Mouse (Mus musculus): ENCODE measurements around the gene Khnyn. TPM values are rescaled to one million over a fixed set of nuclear protein-coding genes. Genes with fewer than 3 reads are reported as not detected.

The Khnyn gene
- polyA plus RNA-seq, 1 experiment from 2014 or later, result 6.1 TPM

- WGBS, result 92% methylated on average over 7 of the region's 7 CpGs
- Histone ChIP-seq H3K36me3 (ENCODE audit: control insufficient read depth, insufficient read depth, low read length) (peaks cover 42% of the 10 kb centered on the region), H3K4me1 (ENCODE audit: control insufficient read depth in 2 of 2, insufficient read depth in 2 of 2, low read length in 2 of 2) (peaks cover 6 to 11% of the 10 kb centered on the region in 2 experiments; a peak in 3 of 4 replicates), H3K9me3 (ENCODE audit: control insufficient read depth, low read length) (no peaks in the 10 kb centered on the region), H3K27me3 (ENCODE audit: control insufficient read depth, insufficient read depth, low read length) (no peaks in the 10 kb centered on the region), H3K27ac (replicated peaks in 1 of 2; ENCODE audit: control insufficient read depth in 1 of 2, insufficient read depth in 1 of 2, low read depth in 2 of 2, low read length in 2 of 2) (no peak overlapping the region), H3K4me3 (ENCODE audit: control insufficient read depth in 1 of 2, insufficient read depth in 1 of 2, low read depth in 1 of 2, low read length in 2 of 2) (no peak overlapping the region), H3K9ac (ENCODE audit: low read length) (0 out of 2 replicates have a peak overlapping the region, but pooled peaks have one; percentile 75), H3K4me2 (ENCODE audit: low read length) (peak overlapping the region; percentile 71)
- no peak for ATAC-seq (ENCODE audit: insufficient number of reproducible peaks, insufficient read depth, low FRiP score, low read depth)
These were observed 14.2 kb downstream of the Khnyn start for GRCm38 (mm10) chr14:55898947-55899346.

- peak within 1 kb of the TSS; percentile 71 for H3K4me2 ChIP-seq (ENCODE audit: low read length)
- ATAC-seq (ENCODE audit: insufficient number of reproducible peaks, insufficient read depth, low FRiP score, low read depth), result peak; percentile 87
- H3K4me1 ChIP-seq (ENCODE audit: control insufficient read depth in 2 of 2, insufficient read depth in 2 of 2, low read length in 2 of 2), result peaks cover 6 to 11% of the 10 kb centered on the region in 2 experiments; a peak in 3 of 4 replicates
- no peaks in the 10 kb centered on the region for H3K9me3 ChIP-seq (ENCODE audit: control insufficient read depth, low read length)
- peak within 1 kb of the TSS; percentile 45 to 48 for H3K4me3 ChIP-seq (ENCODE audit: control insufficient read depth in 1 of 2, insufficient read depth in 1 of 2, low read depth in 1 of 2, low read length in 2 of 2)
- H3K27ac ChIP-seq (replicated peaks in 1 of 2; ENCODE audit: control insufficient read depth in 1 of 2, insufficient read depth in 1 of 2, low read depth in 2 of 2, low read length in 2 of 2), result peak within 1 kb of the TSS; percentile 31 to 51
- H3K27me3 ChIP-seq (ENCODE audit: control insufficient read depth, insufficient read depth, low read length), result no peaks in the 10 kb centered on the region
- 2% methylated on average over 39 of the region's 39 CpGs for WGBS
- H3K9ac ChIP-seq (ENCODE audit: low read length), result peak within 1 kb of the TSS; percentile 75
- H3K36me3 ChIP-seq (ENCODE audit: control insufficient read depth, insufficient read depth, low read length), result peaks cover 33% of the 10 kb centered on the region
These were observed 15.1 kb downstream of the Khnyn start, which contains the start of gene Sdr39u1 for GRCm38 (mm10) chr14:55899701-55900413. Sdr39u1 (minus strand) TSS chr14:55900293.

DNA sequence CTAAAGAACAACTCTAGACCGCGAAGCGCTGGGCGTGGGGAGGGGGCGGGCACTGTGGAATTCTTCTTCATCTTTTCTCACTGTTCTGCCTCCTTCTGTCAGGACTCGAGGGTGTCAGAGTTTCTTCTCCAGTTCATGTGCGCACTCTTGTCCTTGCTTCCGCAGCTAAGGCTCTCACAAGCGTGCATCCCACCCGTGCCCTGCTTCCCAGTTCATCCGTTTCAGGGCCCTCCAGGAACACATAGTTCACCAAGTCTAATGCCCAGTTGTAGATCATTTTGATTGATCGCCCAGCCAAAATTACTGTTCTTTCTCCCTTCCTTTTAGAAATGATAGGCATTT is 15.6 kb downstream of the Khnyn start:
- peak overlapping the region; percentile 45 to 48 for H3K4me3 ChIP-seq (ENCODE audit: control insufficient read depth in 1 of 2, insufficient read depth in 1 of 2, low read depth in 1 of 2, low read length in 2 of 2)
- peak overlapping the region; percentile 71 for H3K4me2 ChIP-seq (ENCODE audit: low read length)
- WGBS, result 6% methylated on average over 12 of the region's 12 CpGs
- H3K9ac ChIP-seq (ENCODE audit: low read length), result peak overlapping the region; percentile 75
- peaks cover 28% of the 10 kb centered on the region for H3K36me3 ChIP-seq (ENCODE audit: control insufficient read depth, insufficient read depth, low read length)
- peaks cover 6 to 11% of the 10 kb centered on the region in 2 experiments; a peak in 3 of 4 replicates for H3K4me1 ChIP-seq (ENCODE audit: control insufficient read depth in 2 of 2, insufficient read depth in 2 of 2, low read length in 2 of 2)
- H3K27ac ChIP-seq (replicated peaks in 1 of 2; ENCODE audit: control insufficient read depth in 1 of 2, insufficient read depth in 1 of 2, low read depth in 2 of 2, low read length in 2 of 2), result peak overlapping the region in 1 of 2 experiments; percentile 51; a peak in 1 of 4 replicates
- no peaks in the 10 kb centered on the region for H3K27me3 ChIP-seq (ENCODE audit: control insufficient read depth, insufficient read depth, low read length)
- no peaks in the 10 kb centered on the region for H3K9me3 ChIP-seq (ENCODE audit: control insufficient read depth, low read length)
- no peak for ATAC-seq (ENCODE audit: insufficient number of reproducible peaks, insufficient read depth, low FRiP score, low read depth)

DNA sequence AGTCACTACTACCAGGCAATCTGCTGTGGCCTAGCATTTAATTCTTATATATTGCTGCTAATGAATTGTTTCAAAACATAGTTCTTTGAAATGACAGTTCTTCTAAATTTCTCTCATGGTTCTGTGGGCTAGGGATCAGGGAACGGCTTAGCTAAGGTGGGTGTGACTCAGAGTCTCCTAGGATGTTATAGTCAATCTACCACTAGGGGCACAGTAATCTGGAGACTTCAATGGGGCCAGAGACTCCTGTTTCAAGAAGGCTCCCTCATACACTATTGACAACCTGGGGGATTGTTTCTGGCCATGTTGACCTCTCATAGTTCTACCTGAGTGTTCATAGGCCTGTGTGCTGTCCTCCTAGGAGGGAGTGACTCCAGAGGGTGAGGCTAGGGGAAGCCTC is 20.8 kb downstream of the Khnyn start:
- H3K4me2 ChIP-seq (ENCODE audit: low read length), result no peak overlapping the region
- H3K9ac ChIP-seq (ENCODE audit: low read length), result no peak overlapping the region
- 7% methylated on average over 1 of the region's 1 CpGs for WGBS
- H3K4me3 ChIP-seq (ENCODE audit: control insufficient read depth in 1 of 2, insufficient read depth in 1 of 2, low read depth in 1 of 2, low read length in 2 of 2), result no peak overlapping the region
- no peaks in the 10 kb centered on the region for H3K36me3 ChIP-seq (ENCODE audit: control insufficient read depth, insufficient read depth, low read length)
- H3K9me3 ChIP-seq (ENCODE audit: control insufficient read depth, low read length), result no peaks in the 10 kb centered on the region
- no peak for ATAC-seq (ENCODE audit: insufficient number of reproducible peaks, insufficient read depth, low FRiP score, low read depth)
- H3K27me3 ChIP-seq (ENCODE audit: control insufficient read depth, insufficient read depth, low read length), result no peaks in the 10 kb centered on the region
- H3K27ac ChIP-seq (replicated peaks in 1 of 2; ENCODE audit: control insufficient read depth in 1 of 2, insufficient read depth in 1 of 2, low read depth in 2 of 2, low read length in 2 of 2), result no peak overlapping the region
- H3K4me1 ChIP-seq (ENCODE audit: control insufficient read depth in 2 of 2, insufficient read depth in 2 of 2, low read length in 2 of 2), result peaks cover 4% of the 10 kb centered on the region in 2 experiments; a peak in 3 of 4 replicates

GRCm38 (mm10) chr14:55913406-55913805 is 28.7 kb downstream of the Khnyn start:
- Histone ChIP-seq H3K27me3 (ENCODE audit: control insufficient read depth, insufficient read depth, low read length) (no peaks in the 10 kb centered on the region), H3K36me3 (ENCODE audit: control insufficient read depth, insufficient read depth, low read length) (no peaks in the 10 kb centered on the region), H3K9me3 (ENCODE audit: control insufficient read depth, low read length) (no peaks in the 10 kb centered on the region), H3K27ac (replicated peaks in 1 of 2; ENCODE audit: control insufficient read depth in 1 of 2, insufficient read depth in 1 of 2, low read depth in 2 of 2, low read length in 2 of 2) (no peak overlapping the region), H3K4me2 (ENCODE audit: low read length) (no peak overlapping the region), H3K4me1 (ENCODE audit: control insufficient read depth in 2 of 2, insufficient read depth in 2 of 2, low read length in 2 of 2) (no peaks in the 10 kb centered on the region), H3K9ac (ENCODE audit: low read length) (no peak overlapping the region), H3K4me3 (ENCODE audit: control insufficient read depth in 1 of 2, insufficient read depth in 1 of 2, low read depth in 1 of 2, low read length in 2 of 2) (no peak overlapping the region)
- no peak for ATAC-seq (ENCODE audit: insufficient number of reproducible peaks, insufficient read depth, low FRiP score, low read depth)
- 50% methylated on average over 4 of the region's 4 CpGs for WGBS

- peaks cover 3 to 6% of the 10 kb centered on the region in 2 experiments; a peak in 2 of 4 replicates for H3K4me1 ChIP-seq (ENCODE audit: control insufficient read depth in 2 of 2, insufficient read depth in 2 of 2, low read length in 2 of 2)
- ATAC-seq (ENCODE audit: insufficient number of reproducible peaks, insufficient read depth, low FRiP score, low read depth), result no peak
- no peak overlapping the region for H3K4me3 ChIP-seq (ENCODE audit: control insufficient read depth in 1 of 2, insufficient read depth in 1 of 2, low read depth in 1 of 2, low read length in 2 of 2)
- no peaks in the 10 kb centered on the region for H3K27me3 ChIP-seq (ENCODE audit: control insufficient read depth, insufficient read depth, low read length)
- 36% methylated on average over 14 of the region's 14 CpGs for WGBS
- H3K36me3 ChIP-seq (ENCODE audit: control insufficient read depth, insufficient read depth, low read length), result no peaks in the 10 kb centered on the region
- H3K4me2 ChIP-seq (ENCODE audit: low read length), result no peak overlapping the region
- H3K27ac ChIP-seq (replicated peaks in 1 of 2; ENCODE audit: control insufficient read depth in 1 of 2, insufficient read depth in 1 of 2, low read depth in 2 of 2, low read length in 2 of 2), result no peak overlapping the region
- no peaks in the 10 kb centered on the region for H3K9me3 ChIP-seq (ENCODE audit: control insufficient read depth, low read length)
- no peak overlapping the region for H3K9ac ChIP-seq (ENCODE audit: low read length)
These were observed 33.7 kb downstream of the Khnyn start for GRCm38 (mm10) chr14:55918240-55919082.

- 12% methylated on average over 7 of the region's 7 CpGs for WGBS
- no peak overlapping the region for H3K4me2 ChIP-seq (ENCODE audit: low read length)
- no peak for ATAC-seq (ENCODE audit: insufficient number of reproducible peaks, insufficient read depth, low FRiP score, low read depth)
These were observed 37.9 kb downstream of the Khnyn start for GRCm38 (mm10) chr14:55922475-55923232.

More at GRCm38 (mm10) chr14:55922475-55923232, 37.9 kb downstream of the Khnyn start:
- no peak overlapping the region for H3K9ac ChIP-seq (ENCODE audit: low read length)
- no peak overlapping the region for H3K27ac ChIP-seq (replicated peaks in 1 of 2; ENCODE audit: control insufficient read depth in 1 of 2, insufficient read depth in 1 of 2, low read depth in 2 of 2, low read length in 2 of 2)
- H3K27me3 ChIP-seq (ENCODE audit: control insufficient read depth, insufficient read depth, low read length), result no peaks in the 10 kb centered on the region
- no peaks in the 10 kb centered on the region for H3K36me3 ChIP-seq (ENCODE audit: control insufficient read depth, insufficient read depth, low read length)
- H3K9me3 ChIP-seq (ENCODE audit: control insufficient read depth, low read length), result no peaks in the 10 kb centered on the region
- no peak overlapping the region for H3K4me3 ChIP-seq (ENCODE audit: control insufficient read depth in 1 of 2, insufficient read depth in 1 of 2, low read depth in 1 of 2, low read length in 2 of 2)
- peaks cover 3 to 6% of the 10 kb centered on the region in 2 experiments; a peak in 2 of 4 replicates for H3K4me1 ChIP-seq (ENCODE audit: control insufficient read depth in 2 of 2, insufficient read depth in 2 of 2, low read length in 2 of 2)

All from heart, embryonic 14.5 days (tissue).